Mouse (Mus musculus) brain, adult 2 months (tissue): ENCODE data around the gene Olfr71.

Experiments
- DNase-seq: peaks from one replicate; pipeline ENCODE4 v3.0.0; 2011; ENCODE audit warnings: low read depth, low spot score

Olfr71 gene

GRCm38 (mm10) chr4:43656339-43657109 is 53.5 kb downstream of the Olfr71 start, which contains the start of gene Hint2:
Gene Hint2, minus strand, starts transcription at chr4:43656466.
- peak; percentile 100 for DNase-seq

GRCm38 (mm10) chr4:43655656-43656338 is 54.3 kb downstream of the Olfr71 start:
- DNase-seq: peak; percentile 46
